Mouse (Mus musculus) CD4-positive, CD25-positive, alpha-beta regulatory T cell, adult 4 months (primary cell): ENCODE data around the gene Skap2. TPM values are rescaled to one million over a fixed set of nuclear protein-coding genes. Genes with fewer than 3 reads are reported as not detected.

Source experiments
- ATAC-seq: one replicate; pipeline ENCODE4 v1.8.0; 2017
- polyA plus RNA-seq, 2 experiments: library from polyadenylated mRNA; unstranded; fragments of 100-300 nt; shearing (Covaris generic); gene quantifications; one replicate each; pipeline ENCODE4 v1.2.1; 2017

Skap2 gene
- 10 to 100 TPM; 18.8 to 22.7 TPM for polyA plus RNA-seq

DNA sequence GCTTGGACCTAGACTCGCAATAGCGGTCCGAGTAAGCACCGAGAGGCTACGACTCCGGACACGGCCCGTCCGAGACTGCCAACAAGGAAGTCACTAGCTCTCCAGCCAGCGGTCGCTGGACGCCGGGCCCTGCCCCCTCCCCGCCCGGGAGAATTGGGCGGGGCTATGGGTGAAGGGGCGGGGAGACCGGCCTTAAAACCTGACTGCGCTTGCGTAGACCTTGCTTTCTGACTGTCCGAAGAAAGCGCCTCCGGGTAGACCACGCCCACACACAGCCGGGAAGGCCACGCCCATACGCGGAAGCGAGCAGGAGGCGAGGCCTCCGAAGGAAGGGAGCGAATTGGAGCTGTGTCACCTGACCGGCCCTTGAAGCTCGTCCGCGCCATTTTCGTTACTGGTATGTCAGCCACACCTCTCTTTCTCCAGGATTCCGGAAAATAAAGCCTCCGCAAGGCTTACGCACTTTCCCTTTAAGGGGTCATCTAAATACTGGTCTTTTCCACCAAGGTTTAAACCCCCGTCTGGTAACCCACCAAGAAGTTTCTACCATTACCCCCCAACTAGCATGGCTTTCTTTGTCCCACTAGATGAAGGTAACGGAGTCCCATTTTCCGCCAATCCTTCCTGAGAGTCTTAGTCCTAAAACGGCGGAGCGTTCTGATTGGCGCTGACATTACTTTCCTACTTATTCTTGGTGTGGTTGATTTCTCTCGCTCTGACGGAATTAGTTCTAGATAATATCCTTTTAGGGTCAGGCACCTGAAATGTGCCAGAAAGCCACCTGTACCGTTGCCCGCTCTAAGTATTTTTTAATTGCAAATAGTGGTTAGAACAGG lies at the start of gene Skap2:
Skap2 (minus strand) TSS at position 141 of the 836 bp plus-strand sequence.
- ATAC-seq, result peak; percentile 97

DNA sequence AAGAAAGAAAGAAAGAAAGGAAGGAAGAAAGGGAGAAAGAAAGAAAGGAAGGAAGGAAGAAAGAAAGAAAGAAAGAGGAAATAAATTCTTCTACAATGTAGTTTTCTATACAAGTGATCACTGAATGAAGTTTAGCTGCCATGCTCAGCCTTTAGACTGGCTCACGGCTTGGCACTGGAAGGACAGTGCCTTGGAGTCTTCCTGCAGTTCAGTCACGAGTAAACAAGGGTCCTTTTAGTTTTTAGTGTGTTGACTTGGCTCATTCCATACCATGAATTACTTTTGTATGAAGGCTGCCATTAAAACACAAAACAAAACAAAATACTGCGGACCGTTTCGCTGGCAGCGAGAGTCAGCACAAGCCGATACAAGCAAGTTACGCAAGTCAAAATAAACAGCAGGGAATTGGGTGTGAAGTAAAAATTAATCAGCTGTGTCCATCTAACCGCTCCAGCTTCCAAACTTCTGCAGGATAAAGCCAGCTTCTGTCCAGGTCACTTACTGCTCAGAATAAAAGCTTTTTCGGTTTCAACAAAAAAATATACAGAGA lies 46.6 kb upstream of the Skap2 start:
- ATAC-seq, result no peak

GRCm38 (mm10) chr6:52058120-52058519 lies 45.8 kb upstream of the Skap2 start:
- no peak for ATAC-seq

DNA sequence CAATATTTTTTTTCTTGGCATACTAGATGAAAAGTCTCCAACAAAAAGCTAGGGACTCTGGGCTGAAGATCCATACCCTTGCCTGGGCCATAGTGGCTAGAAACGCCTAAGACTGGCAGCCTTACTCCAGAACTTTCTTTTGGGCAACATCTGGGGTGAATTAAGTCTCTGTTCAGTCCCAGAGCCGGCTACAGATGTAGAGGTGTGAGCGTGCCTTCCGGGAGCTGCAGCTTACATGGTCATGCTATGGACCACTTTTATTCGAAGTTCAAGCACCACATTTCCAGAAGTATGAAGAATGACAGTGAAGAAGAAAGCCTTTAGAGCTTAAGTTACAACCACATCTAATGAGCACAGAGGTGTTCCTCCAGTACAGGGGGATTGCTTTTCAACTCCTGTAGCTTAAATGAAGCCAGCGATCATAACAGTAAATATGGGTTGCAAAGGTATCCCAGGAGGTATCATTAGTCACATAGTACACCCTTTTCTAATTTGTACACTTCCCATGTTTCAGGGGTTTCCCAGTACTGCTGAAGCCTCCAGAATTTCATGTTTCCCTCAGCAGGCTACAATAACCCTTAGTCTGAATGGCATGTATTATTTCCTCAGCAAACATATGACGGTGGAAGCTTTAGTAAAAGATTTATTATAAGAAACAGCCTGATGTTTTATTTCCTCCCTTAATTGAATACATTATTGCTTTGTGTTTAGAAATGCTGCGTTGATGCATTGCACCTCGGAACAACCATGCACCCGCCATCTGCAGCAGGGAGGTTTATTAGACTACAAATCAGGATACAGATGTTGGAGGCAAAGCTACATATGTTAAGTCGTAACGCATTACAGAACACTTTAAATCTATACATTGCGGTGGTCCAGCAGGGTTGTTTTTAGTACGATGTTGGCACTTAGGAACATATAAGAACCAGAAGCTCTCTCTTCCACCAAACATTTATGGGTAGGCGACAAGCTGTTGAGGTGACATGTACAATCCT lies 41.5 kb upstream of the Skap2 start:
- ATAC-seq, result no peak

- no peak for ATAC-seq
Observed at GRCm38 (mm10) chr6:52050062-52050461, 37.7 kb upstream of the Skap2 start.

GRCm38 (mm10) chr6:52045517-52045916 lies 33.2 kb upstream of the Skap2 start:
- ATAC-seq, result no peak

GRCm38 (mm10) chr6:52036077-52036476 lies 23.7 kb upstream of the Skap2 start:
- ATAC-seq, result no peak

GRCm38 (mm10) chr6:52031181-52031580 lies 18.8 kb upstream of the Skap2 start:
- no peak for ATAC-seq

DNA sequence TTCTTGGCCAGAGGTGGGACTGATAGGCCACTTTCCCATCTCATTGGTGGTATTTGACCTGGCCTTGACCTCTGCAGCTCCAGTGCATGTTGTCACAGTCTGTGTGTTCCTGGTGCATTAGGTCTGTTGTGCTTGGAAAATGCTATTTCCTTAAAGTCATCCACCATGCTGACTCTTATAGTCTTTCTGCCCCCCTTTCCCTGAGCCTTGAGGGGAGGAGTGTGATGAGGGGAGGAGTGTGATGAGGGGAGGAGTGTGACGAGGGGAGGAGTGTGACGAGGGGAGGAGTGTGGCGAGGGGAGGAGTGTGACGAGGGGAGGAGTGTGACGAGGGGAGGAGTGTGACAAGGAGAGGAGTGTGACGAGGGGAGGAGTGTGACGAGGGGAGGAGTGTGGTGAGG lies 15.8 kb upstream of the Skap2 start:
- ATAC-seq, result no peak

DNA sequence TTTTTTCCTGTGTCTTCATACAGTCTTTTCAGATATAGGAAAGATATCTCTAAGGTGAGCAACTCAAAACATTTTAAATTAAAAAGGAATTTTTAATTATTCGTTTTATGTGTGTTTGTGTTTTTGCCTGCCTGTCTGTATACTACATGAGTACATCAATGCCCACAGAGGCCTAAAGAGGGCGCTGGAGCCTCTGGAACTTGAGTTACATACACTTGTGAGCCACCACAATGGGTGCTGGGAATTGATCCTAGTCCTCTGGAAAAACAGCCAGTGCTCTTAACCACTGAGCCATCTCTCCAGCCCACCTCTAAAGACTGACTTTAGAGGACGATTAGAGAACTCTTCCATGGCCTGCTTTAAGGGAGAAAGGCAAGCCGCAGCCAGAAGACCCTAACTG lies 14.8 kb upstream of the Skap2 start:
- ATAC-seq, result no peak

DNA sequence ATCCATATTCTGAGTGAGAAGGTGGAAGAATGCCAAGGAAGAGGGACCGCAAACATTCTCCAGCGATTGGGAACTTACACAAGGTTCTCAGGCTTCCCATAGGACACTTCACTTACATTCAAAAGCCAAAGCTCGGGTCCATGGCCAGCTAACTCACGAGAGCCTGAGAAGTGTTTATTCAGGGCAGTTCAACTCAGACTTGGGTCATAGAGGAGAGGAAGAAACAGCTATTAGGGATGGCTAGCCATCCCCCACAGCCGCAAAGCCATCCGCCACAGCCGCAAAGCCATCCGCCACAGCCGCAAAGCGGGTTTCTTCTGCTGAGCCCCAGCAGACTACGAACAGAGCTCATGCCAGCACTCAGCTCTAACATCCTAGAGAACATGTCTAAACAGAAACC lies 13.9 kb upstream of the Skap2 start:
- ATAC-seq, result no peak

- ATAC-seq, result no peak
Observed at GRCm38 (mm10) chr6:52024730-52025129, 12.4 kb upstream of the Skap2 start.

GRCm38 (mm10) chr6:52022363-52022762 lies 10.0 kb upstream of the Skap2 start:
- ATAC-seq, result no peak

DNA sequence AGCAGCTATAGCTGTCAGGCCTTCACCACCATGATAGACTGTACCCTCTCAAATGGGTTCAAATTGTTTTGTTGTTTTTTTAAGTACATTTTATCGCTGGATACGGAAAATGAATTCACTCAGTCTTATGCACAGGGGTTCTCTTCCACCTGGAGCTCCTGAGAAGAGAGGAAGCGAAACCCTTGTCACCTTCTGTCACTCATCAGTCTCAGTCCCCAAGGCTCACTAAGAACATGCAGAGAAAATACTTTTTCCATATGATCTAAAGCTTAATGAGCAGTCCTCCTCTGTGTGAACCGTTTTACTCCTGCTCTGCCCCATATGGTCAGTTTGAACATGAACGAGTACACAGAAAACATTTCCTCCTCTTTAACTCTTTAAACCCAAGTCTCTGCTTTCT lies 7.9 kb upstream of the Skap2 start:
- ATAC-seq, result no peak

- no peak for ATAC-seq
Observed at GRCm38 (mm10) chr6:52013245-52013945, 1.0 kb upstream of the Skap2 start.

- peak; percentile 8 for ATAC-seq
Observed at GRCm38 (mm10) chr6:52011559-52012408, 565 bp downstream of the Skap2 start.

GRCm38 (mm10) chr6:52009385-52009784 lies 3.0 kb downstream of the Skap2 start:
- no peak for ATAC-seq

DNA sequence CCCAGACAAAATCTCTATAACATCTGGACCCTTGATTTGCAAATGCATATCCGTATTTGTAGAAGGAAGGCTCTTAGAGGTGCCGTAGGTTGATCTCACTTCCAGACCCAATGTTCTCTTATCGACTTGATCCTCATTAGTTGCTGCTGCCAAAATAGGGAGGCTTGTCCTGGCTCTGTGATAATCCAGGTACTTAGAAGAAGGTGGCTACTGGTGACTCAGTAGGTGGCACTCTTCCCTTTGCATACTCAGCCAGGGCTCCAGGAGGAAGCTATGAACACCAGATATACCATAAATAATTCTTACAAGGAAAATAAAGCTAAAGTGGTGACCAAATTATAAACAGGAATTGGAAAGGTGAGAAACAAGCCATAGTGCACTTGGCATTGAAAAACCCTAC lies 3.6 kb downstream of the Skap2 start:
- ATAC-seq, result no peak

DNA sequence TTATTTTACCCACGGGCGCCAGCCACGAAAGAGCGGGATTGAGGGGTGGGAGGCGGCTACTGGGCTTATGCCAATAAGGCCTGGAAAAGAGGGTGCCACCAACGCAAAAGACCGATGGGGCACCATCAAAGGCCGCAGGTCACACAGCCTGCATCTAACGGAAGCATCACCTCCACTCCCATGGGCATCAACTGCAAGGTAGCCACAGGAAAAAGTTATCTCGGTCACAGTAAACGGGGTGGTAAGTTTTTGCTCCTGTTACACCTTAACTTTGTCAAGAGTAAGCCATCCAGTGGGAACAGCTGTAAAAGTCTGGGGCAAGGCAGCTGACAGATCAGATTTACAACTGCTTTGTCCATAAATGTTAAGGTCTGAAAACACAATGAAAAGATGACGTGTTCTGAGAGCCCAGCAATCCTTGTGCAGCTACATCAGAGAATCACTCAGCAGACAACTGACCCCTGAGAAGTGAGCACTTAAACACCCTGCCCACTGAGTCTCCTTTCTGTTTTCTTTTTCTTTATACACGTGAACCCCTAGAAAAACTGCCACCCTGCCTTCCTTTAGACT lies 5.6 kb downstream of the Skap2 start:
- ATAC-seq, result no peak

GRCm38 (mm10) chr6:52005963-52006648 lies 6.2 kb downstream of the Skap2 start:
- ATAC-seq, result peak; percentile 48

DNA sequence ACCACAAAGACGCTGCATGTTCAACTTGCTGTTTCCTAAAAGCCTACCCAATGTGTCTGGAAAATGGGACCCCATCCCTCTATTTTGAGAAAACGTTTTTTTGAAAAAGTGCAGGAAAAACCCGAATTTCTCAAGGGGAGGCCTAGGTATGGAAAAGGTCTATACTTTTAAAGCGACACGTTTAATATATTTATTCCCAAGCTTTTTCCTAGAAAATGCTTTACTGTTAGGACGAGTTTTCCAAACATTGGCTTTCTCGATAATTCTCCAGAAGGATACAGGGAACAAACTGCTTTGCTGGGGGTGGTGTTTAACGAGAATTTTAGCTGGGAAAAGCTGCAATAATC lies 6.8 kb downstream of the Skap2 start:
- ATAC-seq, result no peak
